Mouse (Mus musculus) heart, adult 2 months (tissue): ENCODE data around the gene Afm. TPM values are rescaled to one million over a fixed set of nuclear protein-coding genes. Genes with fewer than 3 reads are reported as not detected.

Experiments
- DNase-seq, 2 experiments: peaks; one replicate each; pipeline ENCODE4 v3.0.0; 2021
- H3K27ac ChIP-seq: fragments of 200-600 bp; 2 replicates; pipeline ENCODE4 v1.8.1; 2022
- H3K27me3 ChIP-seq: fragments of 200-500 bp; 2 replicates; pipeline ENCODE4 v1.6.1; 2012; ENCODE audit warnings: mild to moderate bottlenecking, low read length, inconsistent platforms, mixed read lengths; ENCODE audit not compliant: control insufficient read depth, insufficient read depth
- H3K36me3 ChIP-seq: fragments of 200-500 bp; 2 replicates; pipeline ENCODE4 v1.6.1; 2012; ENCODE audit warnings: low read length, inconsistent platforms; ENCODE audit not compliant: control insufficient read depth, insufficient read depth
- H3K4me1 ChIP-seq: fragments of 200-500 bp; 2 replicates; pipeline ENCODE4 v1.6.1; 2011; ENCODE audit warnings: low read length; ENCODE audit not compliant: control insufficient read depth, insufficient read depth
- H3K4me3 ChIP-seq: fragments of 200-600 bp; 2 replicates; pipeline ENCODE4 v1.8.1; 2022
- H3K79me2 ChIP-seq: fragments of 200-500 bp; replicated peaks from 2 replicates; pipeline ENCODE4 v1.6.1; 2012; ENCODE audit warnings: mild to moderate bottlenecking, inconsistent platforms, low read length, moderate library complexity, mixed read lengths; ENCODE audit not compliant: control insufficient read depth, insufficient read depth
- H3K9ac ChIP-seq: fragments of 200-500 bp; 2 replicates; pipeline ENCODE4 v1.6.1; 2012; ENCODE audit warnings: low read depth, mild to moderate bottlenecking, control low read depth, inconsistent platforms, low read length, mixed read lengths
- CTCF ChIP-seq: fragments of 200-600 bp; IDR thresholded peaks from 2 replicates; pipeline ENCODE4 v1.8.1; 2022; ENCODE audit warnings: antibody characterized with exemption, mild to moderate bottlenecking, moderate library complexity
- EP300 ChIP-seq: fragments of 200-500 bp; IDR thresholded peaks from 2 replicates; pipeline ENCODE4 v1.6.1; 2011; ENCODE audit warnings: low read depth, low read length, control low read depth; ENCODE audit not compliant: insufficient read depth
- POLR2A ChIP-seq: fragments of 200-500 bp; IDR thresholded peaks from 2 replicates; pipeline ENCODE4 v1.6.1; 2011; ENCODE audit warnings: mild to moderate bottlenecking, low read depth, low read length, control low read depth; ENCODE audit not compliant: insufficient read depth
- WGBS: fragments of 180-500 bp; shearing (Covaris S2); methylation state at CpG from one replicate; pipeline ENCODE4 v1.1.7; 2018; 5-methylcytosine and 5-hydroxymethylcytosine counted together
- intact Hi-C: fragments of 180-260 bp; cut with DNase I; formaldehyde crosslinking; loops from one replicate; pipeline ENCODE4 v1.15.1; 2025
- polyA plus RNA-seq: library from polyadenylated mRNA; depleted of rRNA; stranded (reverse); fragments of >200 nt; gene quantifications from 2 replicates; pipeline ENCODE4 v1.2.3, GENCODE M21; 2012
- total RNA-seq, 2 experiments: library from RNA; stranded (reverse); gene quantifications; 2 replicates each; pipeline ENCODE4 v1.2.3; 2021

The Afm gene
- total and polyA plus RNA-seq, 3 experiments = not detected

DNA sequence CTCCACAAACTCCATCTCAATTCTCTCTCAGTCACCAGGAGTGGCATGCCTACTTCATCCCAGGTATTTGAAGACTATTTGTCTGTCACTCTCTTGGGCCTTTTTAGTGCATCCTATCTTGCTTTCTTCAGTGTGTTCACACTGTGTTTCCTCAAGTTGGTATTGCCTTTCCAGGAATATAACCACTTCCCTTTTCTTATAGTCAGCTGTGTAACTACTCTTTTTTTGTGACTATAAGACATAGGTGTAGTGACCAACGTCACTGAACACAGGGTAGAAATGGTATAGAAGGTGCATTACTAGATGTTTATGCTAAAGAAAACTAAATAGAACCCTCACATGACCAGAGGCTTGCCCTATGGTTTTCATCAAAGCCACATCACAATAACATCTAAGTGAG is 39.8 kb upstream of the Afm start:
- 52% methylated on average over 1 of the region's 1 CpGs for WGBS
- intact Hi-C loops = no loop called here

GRCm38 (mm10) chr5:90485597-90485996 is 33.1 kb upstream of the Afm start:
- no peak overlapping the region for H3K4me3 ChIP-seq
- no peak for TF ChIP-seq POLR2A
- TF ChIP-seq EP300 = no peak
- no peak for TF ChIP-seq CTCF
- WGBS = 81% methylated on average over 7 of the region's 7 CpGs
- DNase-seq = no peak
- no peaks in the 10 kb centered on the region for H3K4me1 ChIP-seq
- intact Hi-C loops = no loop called here
- no peak overlapping the region for H3K9ac ChIP-seq
- H3K27ac ChIP-seq = no peak overlapping the region
- no peaks in the 10 kb centered on the region for H3K79me2 ChIP-seq
- no peaks in the 10 kb centered on the region for H3K27me3 ChIP-seq
- no peaks in the 10 kb centered on the region for H3K36me3 ChIP-seq

More for the DNA sequence above, 39.8 kb upstream of the Afm start:
- TF ChIP-seq CTCF (no peak), POLR2A (no peak), EP300 (no peak)
- DNase-seq = no peak
- no peak overlapping the region for H3K9ac ChIP-seq
- no peaks in the 10 kb centered on the region for H3K4me1 ChIP-seq
- H3K27me3 ChIP-seq = no peaks in the 10 kb centered on the region
- H3K4me3 ChIP-seq = no peak overlapping the region
- H3K27ac ChIP-seq = no peak overlapping the region
- H3K79me2 ChIP-seq = no peaks in the 10 kb centered on the region
- no peaks in the 10 kb centered on the region for H3K36me3 ChIP-seq

DNA sequence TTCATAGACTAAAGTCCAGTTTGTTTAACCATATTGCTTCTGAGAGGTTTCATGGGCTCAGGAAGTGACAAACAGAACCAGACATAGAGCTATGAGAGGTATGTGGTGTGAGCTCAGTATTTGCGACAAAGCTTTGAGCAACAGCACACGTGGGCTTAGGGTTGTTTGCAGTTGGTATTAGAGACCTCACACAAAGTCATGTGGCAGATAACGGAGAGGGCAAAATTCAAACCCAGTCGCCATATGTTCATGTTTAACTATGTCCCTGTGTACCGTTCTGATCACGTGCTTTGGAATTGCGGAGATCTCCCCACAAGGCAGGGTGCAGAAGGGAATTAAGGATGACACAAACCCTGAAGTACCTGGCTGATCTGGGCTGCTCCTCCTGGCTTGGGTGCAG is 30.4 kb upstream of the Afm start:
- no peak overlapping the region for H3K27ac ChIP-seq
- DNase-seq = no peak
- intact Hi-C loops = no loop called here
- no peak overlapping the region for H3K4me3 ChIP-seq
- no peaks in the 10 kb centered on the region for H3K36me3 ChIP-seq
- no peaks in the 10 kb centered on the region for H3K79me2 ChIP-seq
- WGBS = 83% methylated on average over 7 of the region's 7 CpGs
- TF ChIP-seq EP300 (no peak), POLR2A (no peak), CTCF (no peak)
- H3K9ac ChIP-seq = no peak overlapping the region
- H3K27me3 ChIP-seq = no peaks in the 10 kb centered on the region
- H3K4me1 ChIP-seq = no peaks in the 10 kb centered on the region

DNA sequence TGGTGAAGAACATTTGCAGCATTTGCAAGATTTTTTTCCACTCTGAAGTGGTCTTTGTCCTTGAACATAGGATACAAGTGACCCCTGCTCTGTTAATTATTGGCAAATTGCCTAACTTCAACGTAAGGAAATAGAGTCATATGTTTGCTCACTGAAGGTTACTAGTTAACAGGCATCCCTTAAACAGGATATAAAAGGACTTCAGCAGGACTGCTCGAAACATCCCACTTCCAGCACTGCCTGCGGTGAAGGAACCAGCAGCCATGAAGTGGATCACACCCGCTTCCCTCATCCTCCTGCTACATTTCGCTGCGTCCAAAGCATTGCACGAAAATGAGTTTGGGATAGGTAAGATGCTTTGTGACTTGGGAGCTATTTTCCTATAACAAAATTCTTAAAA is 28.2 kb upstream of the Afm start, which contains the start of gene Afp:
Gene Afp, plus strand, starts transcription at position 220 of the 400 bp plus-strand sequence.
- Histone ChIP-seq H3K4me1 (no peaks in the 10 kb centered on the region), H3K36me3 (no peaks in the 10 kb centered on the region), H3K79me2 (no peaks in the 10 kb centered on the region), H3K4me3 (no peak within 1 kb of the TSS), H3K27me3 (no peaks in the 10 kb centered on the region), H3K9ac (no peak within 1 kb of the TSS), H3K27ac (no peak within 1 kb of the TSS)
- TF ChIP-seq POLR2A (no peak), EP300 (no peak), CTCF (no peak)
- WGBS = 76% methylated on average over 7 of the region's 7 CpGs
- no peak for DNase-seq
- intact Hi-C loops = no loop called here

GRCm38 (mm10) chr5:90492440-90492839 is 26.3 kb upstream of the Afm start:
- H3K27ac ChIP-seq = no peak overlapping the region
- no peak overlapping the region for H3K9ac ChIP-seq
- intact Hi-C loops = no loop called here
- no peak overlapping the region for H3K4me3 ChIP-seq
- H3K36me3 ChIP-seq = no peaks in the 10 kb centered on the region
- no peaks in the 10 kb centered on the region for H3K27me3 ChIP-seq
- peak in 1 of 2 experiments; percentile 15 for DNase-seq
- H3K4me1 ChIP-seq = no peaks in the 10 kb centered on the region
- WGBS = 70% methylated on average over 9 of the region's 9 CpGs
- TF ChIP-seq EP300 = no peak
- H3K79me2 ChIP-seq = no peaks in the 10 kb centered on the region

DNA sequence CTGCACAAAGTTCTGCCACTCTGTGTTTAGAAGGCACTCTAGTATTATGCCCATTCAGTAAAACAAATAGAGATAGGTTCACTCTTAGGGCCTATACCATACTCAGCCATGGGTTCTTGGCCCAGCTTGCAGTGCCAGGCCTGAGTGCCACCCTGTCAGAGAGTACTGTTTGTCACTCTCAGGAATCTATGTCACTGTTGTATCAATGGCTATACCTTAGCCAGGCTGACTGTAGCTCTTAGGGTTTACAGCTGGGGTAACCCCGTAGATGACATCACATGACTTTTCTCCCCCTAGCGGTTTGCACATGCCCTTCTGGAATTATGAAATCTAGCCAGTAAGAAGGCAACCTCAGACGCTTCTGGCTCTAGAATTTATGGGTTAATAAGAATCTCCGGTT is 24.4 kb upstream of the Afm start:
- no peaks in the 10 kb centered on the region for H3K27me3 ChIP-seq
- WGBS = 88% methylated on average over 4 of the region's 4 CpGs
- no peaks in the 10 kb centered on the region for H3K4me1 ChIP-seq
- no peak for TF ChIP-seq CTCF
- TF ChIP-seq POLR2A = no peak
- no peak for TF ChIP-seq EP300
- intact Hi-C loops = no loop called here
- no peak for DNase-seq
- H3K27ac ChIP-seq = no peak overlapping the region
- no peaks in the 10 kb centered on the region for H3K36me3 ChIP-seq
- no peaks in the 10 kb centered on the region for H3K79me2 ChIP-seq
- no peak overlapping the region for H3K4me3 ChIP-seq
- H3K9ac ChIP-seq = no peak overlapping the region
